Mouse (Mus musculus): ENCODE measurements around the gene Gimap1. TPM values are rescaled to one million over a fixed set of nuclear protein-coding genes. Genes with fewer than 3 reads are reported as not detected.

Gene Gimap1
- 413 TPM for polyA plus RNA-seq (2017; shearing (Covaris generic))

DNA sequence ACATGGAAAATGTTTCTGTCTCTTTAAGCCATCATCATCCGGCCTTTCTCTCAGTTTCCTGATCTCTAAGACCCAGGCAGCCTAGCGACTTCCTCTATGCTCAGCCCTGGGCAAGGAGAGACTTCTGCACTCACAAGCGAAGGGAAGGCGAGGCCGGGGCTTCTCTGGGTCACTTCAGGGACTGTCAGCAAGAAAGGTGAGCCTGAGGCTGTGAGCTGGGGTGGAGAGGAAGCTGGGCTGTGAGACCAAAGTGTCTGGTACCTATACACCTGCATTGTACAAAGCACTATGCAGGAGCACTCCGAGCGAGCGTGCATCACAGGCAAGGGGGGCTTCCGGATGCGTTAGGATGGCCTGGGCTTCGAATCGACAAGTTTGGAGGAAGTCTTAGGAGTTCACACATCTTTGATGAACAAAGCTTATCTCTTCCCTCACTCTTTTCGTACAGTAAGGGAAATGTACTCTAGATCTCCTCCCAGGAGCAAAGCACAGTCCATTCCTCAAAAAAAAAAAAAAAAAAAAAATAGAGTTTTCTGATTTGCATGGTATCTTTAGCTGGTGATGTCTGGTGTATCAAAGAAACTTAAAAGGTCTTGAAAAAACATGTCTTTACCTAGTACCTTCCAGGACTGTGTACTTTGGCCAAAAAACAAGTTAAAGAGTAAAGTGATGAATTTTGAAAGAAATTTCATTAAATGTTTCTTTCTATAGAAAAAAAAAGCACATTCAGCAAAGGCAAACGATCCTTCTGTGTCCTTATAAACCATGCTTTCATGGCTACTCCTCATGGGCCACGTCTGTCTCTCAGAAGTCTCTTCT, at the start of gene Gimap1:
Gene Gimap1 (plus strand): TSS at position 94 of the 819 bp plus-strand sequence.

DNA sequence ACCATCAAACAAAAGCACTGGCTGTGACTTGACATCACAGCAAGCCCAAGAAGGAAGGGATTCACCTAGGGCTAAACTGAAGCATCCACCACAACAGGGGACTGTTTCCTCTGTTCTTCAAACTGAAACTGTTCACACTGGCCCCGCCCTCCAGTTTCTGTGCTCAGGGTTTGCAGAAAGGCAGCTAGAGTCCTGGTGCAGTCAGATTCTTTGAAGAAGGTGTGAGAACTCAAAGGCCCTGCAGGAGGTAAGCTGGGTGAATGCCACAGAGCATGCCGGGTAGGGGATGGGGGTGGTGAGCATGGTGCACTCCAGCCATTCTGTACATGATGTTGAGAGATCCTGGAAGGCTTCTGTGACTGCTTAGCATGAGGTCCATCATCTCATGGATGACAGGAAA, 20.4 kb upstream of the Gimap1 start, which contains the start of the genes Gm28053 and Gimap7:
Gene Gm28053 (plus strand): TSS at position 153 of the 400 bp plus-strand sequence.
Gene Gimap7 (plus strand): TSS at position 167 of the 400 bp plus-strand sequence.

DNA sequence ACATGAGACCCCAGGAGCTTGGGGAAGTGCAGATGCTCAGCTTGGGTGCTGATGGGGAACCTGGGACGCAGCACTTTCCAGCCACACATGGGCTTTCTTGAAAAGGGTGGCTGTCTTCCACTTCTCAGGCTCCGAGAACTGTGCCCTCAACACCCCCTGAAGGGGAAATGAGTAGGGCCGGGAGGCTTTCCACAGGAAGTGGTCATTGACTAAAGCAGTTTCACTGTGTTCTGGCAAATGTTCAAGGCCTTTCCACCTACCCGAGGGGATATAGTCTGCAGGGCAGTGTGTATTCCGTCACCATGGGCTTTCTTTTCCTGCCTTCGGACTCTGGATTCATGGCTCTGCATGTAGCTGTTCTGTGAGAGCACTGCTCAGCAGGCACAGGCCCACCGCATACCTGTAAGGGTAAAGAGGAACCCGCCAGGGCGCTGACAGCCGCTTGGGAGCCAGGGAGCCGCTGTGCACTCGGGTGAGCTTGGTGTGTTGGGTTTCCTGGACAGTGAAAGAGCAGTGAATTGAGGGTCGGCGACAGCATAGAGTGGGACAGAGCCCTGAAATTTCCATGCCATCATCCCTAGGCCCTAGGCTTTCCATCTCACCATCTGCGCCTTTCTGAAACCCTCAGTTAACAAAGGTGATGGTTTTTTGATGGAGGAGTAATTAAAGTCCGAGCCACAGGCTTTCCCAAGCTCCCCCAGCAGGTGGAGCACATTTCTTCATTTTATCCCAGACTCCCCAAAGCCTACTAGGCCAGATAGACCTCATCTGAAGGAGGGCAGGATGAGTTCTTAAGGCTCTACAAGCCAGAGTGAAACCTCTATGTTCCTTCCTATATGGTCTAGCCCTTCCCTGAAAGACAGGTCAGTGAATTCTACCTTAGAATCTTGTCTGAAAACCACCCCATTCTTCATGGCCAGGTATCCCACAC, 7.4 kb downstream of the Gimap1 start, which contains the start of gene Gimap5:
Gene Gimap5 (plus strand): TSS at position 239 of the 931 bp plus-strand sequence.

DNA sequence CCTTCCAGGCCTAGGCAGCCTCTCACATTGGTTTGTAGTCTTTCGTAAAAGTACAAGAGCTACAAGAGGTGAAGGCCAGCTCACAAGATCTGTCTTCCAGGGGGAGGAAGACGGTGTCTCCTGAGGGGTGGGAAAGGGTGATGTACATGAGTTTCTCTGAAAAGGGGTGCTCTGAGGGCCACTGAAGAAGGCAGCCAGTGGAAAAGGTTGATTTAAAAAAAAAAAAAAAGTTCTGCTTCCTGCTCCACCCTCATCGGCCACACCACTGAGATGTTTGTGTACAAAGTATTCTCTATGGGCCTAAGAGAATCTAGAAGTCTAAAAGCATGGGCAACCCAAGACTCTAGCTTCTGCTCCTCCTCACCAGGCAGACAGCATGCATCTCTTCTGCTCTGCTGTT, 31.8 kb downstream of the Gimap1 start, which contains the start of gene Gimap3:
Gene Gimap3 (minus strand): TSS at position 156 of the 400 bp plus-strand sequence.

Other genes with a start within 250 kb of the Gimap1 start
- gene Atp6v0e2, start 201.4 kb upstream of the Gimap1 start, polyA plus RNA-seq (2017; shearing (Covaris generic)), result not detected
- 10.0 TPM for gene Lrrc61, start 184.3 kb upstream of the Gimap1 start, polyA plus RNA-seq (2017; shearing (Covaris generic))
- gene Rarres2, start 166.3 kb upstream of the Gimap1 start, polyA plus RNA-seq (2017; shearing (Covaris generic)), result not detected
- gene Gm45021, start 149.4 kb upstream of the Gimap1 start, polyA plus RNA-seq (2017; shearing (Covaris generic)), result not detected
- gene Repin1, start 145.2 kb upstream of the Gimap1 start, polyA plus RNA-seq (2017; shearing (Covaris generic)), result 7.4 TPM
- not detected for gene Gm44965, start 145.1 kb upstream of the Gimap1 start, polyA plus RNA-seq (2017; shearing (Covaris generic))
- gene Zfp775, start 137.0 kb upstream of the Gimap1 start, polyA plus RNA-seq (2017; shearing (Covaris generic)), result 5.4 TPM
- gene AI854703, start 112.3 kb upstream of the Gimap1 start, polyA plus RNA-seq (2017; shearing (Covaris generic)), result 2.3 TPM
- 153 TPM for gene Gimap8, start 91.8 kb upstream of the Gimap1 start, polyA plus RNA-seq (2017; shearing (Covaris generic))
- gene Gimap9, start 62.9 kb upstream of the Gimap1 start, polyA plus RNA-seq (2017; shearing (Covaris generic)), result 227 TPM
- 1,382 TPM for gene Gimap4, start 54.5 kb upstream of the Gimap1 start, polyA plus RNA-seq (2017; shearing (Covaris generic))
- 1,646 TPM for gene Gimap6, start 30.8 kb upstream of the Gimap1 start, polyA plus RNA-seq (2017; shearing (Covaris generic))
- 21.6 TPM for gene Gm28053, start 20.4 kb upstream of the Gimap1 start, polyA plus RNA-seq (2017; shearing (Covaris generic))
- gene Gimap7, start 20.4 kb upstream of the Gimap1 start, polyA plus RNA-seq (2017; shearing (Covaris generic)), result 295 TPM
- gene Gimap5, start 7.1 kb downstream of the Gimap1 start, polyA plus RNA-seq (2017; shearing (Covaris generic)), result 201 TPM
- gene Gimap3, start 31.8 kb downstream of the Gimap1 start, polyA plus RNA-seq (2017; shearing (Covaris generic)), result 1,655 TPM
- gene Tmem176a, start 101.9 kb downstream of the Gimap1 start, polyA plus RNA-seq (2017; shearing (Covaris generic)), result 9.4 TPM
- 14.1 TPM for gene Tmem176b, start 102.4 kb downstream of the Gimap1 start, polyA plus RNA-seq (2017; shearing (Covaris generic))
- not detected for gene Aoc1, start 133.8 kb downstream of the Gimap1 start, polyA plus RNA-seq (2017; shearing (Covaris generic))
- not detected for gene 1600015I10Rik, start 190.8 kb downstream of the Gimap1 start, polyA plus RNA-seq (2017; shearing (Covaris generic))
- gene Doxl2, start 235.9 kb downstream of the Gimap1 start, polyA plus RNA-seq (2017; shearing (Covaris generic)), result not detected
- gene Svs1, start 247.8 kb downstream of the Gimap1 start, polyA plus RNA-seq (2017; shearing (Covaris generic)), result 0.32 TPM

Measured in effector memory CD4-positive, alpha-beta T cell, adult 7 months (primary cell).